Mouse (Mus musculus) liver, embryonic 11.5 days (tissue): ENCODE data around the gene Creb3. TPM values are rescaled to one million over a fixed set of nuclear protein-coding genes. Genes with fewer than 3 reads are reported as not detected.
"Not testable (repeated sequence)": the region's sequence is repeated elsewhere in the genome, so short reads cannot be mapped to it uniquely, and the experiment has no call there.

Source experiments
- ATAC-seq: fragments of 200-750 bp; cut with Nextera tagmentation; replicated peaks from 2 replicates; pipeline ENCODE4 v1.8.0; 2017; ENCODE audit warnings: moderate number of reproducible peaks, mild to moderate bottlenecking, moderate TSS enrichment, moderate library complexity; ENCODE audit not compliant: low FRiP score
- DNase-seq: peaks from one replicate; pipeline ENCODE4 v3.0.0-alpha.2; 2017; ENCODE audit warnings: low spot score
- H3K27ac ChIP-seq: fragments of 300-500 bp; sonication (generic); 2 replicates; pipeline ENCODE4 v1.5.1; 2014; ENCODE audit warnings: mild to moderate bottlenecking, low read depth, low read length, control low read depth
- H3K27me3 ChIP-seq: fragments of 300-500 bp; sonication (generic); replicated peaks from 2 replicates; pipeline ENCODE4 v1.6.1; 2014; ENCODE audit warnings: low read length, mixed read lengths; ENCODE audit not compliant: control insufficient read depth, insufficient read depth
- H3K36me3 ChIP-seq: fragments of 300-500 bp; sonication (generic); 2 replicates; pipeline ENCODE4 v1.6.1; 2014; ENCODE audit warnings: mild to moderate bottlenecking, low read length, moderate library complexity, mixed read lengths; ENCODE audit not compliant: control insufficient read depth, insufficient read depth
- H3K4me1 ChIP-seq: fragments of 300-500 bp; sonication (generic); replicated peaks from 2 replicates; pipeline ENCODE4 v1.6.1; 2014; ENCODE audit warnings: low read length, mixed read lengths; ENCODE audit not compliant: control insufficient read depth, insufficient read depth
- H3K4me2 ChIP-seq: fragments of 300-500 bp; sonication (generic); 2 replicates; pipeline ENCODE4 v1.6.1; 2014; ENCODE audit warnings: mild to moderate bottlenecking, control low read depth, moderate library complexity
- H3K4me3 ChIP-seq: fragments of 300-500 bp; sonication (generic); 2 replicates; pipeline ENCODE4 v1.5.1; 2014; ENCODE audit warnings: low read depth, low read length, control low read depth
- H3K9ac ChIP-seq: fragments of 300-500 bp; sonication (generic); 2 replicates; pipeline ENCODE4 v1.6.1; 2014; ENCODE audit warnings: low read depth, low read length, control low read depth
- H3K9me3 ChIP-seq: fragments of 300-500 bp; sonication (generic); 2 replicates; pipeline ENCODE4 v1.6.1; 2016; ENCODE audit warnings: low read length, inconsistent platforms, mixed read lengths; ENCODE audit not compliant: control insufficient read depth
- WGBS: fragments of 180-500 bp; shearing (Covaris S2); extraction: QIAGEN DNeasy Blood & Tissue Kit; methylation state at CpG from one replicate; pipeline ENCODE4 v1.1.7; 2014; 5-methylcytosine and 5-hydroxymethylcytosine counted together
- polyA plus RNA-seq: library from polyadenylated mRNA; unstranded; fragments of >200 nt; fragmentation: Nextera tagmentation; extraction: Ambion mirVana; gene quantifications from 2 replicates; pipeline ENCODE4 v1.2.1, GENCODE M21; 2014

Creb3 gene
- polyA plus RNA-seq, 1 experiment from 2014 or later: 31.3 TPM

DNA sequence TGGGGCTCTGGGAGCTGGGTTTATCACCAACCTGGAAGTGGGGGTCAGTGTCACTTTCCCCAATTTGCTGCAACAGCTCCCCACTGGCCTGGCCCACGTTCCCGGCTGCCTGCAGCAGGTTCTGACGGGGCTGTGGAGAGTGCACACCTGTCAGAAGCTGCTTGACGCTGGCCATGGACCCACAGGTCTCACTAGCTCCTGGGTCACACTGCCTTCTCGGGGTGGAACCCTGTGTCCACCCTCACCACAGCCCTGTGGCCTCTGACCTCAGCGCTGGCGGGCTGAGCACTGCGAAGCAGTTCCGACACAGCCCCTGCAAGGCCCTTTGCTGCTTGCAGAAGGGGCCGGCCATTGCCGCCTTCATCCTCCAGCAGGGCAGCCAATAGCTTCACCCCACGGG is 13.1 kb upstream of the Creb3 start:
- Histone ChIP-seq H3K27ac (no peak overlapping the region), H3K27me3 (no peaks in the 10 kb centered on the region), H3K4me3 (no peak overlapping the region), H3K36me3 (peaks cover 92% of the 10 kb centered on the region), H3K9ac (no peak overlapping the region), H3K9me3 (peaks cover 3% of the 10 kb centered on the region; the same call in 1 of the 2 replicates), H3K4me2 (no peak overlapping the region), H3K4me1 (no peaks in the 10 kb centered on the region)
- ATAC-seq: no peak
- 94% methylated on average over 12 of the region's 12 CpGs for WGBS
- DNase-seq: no peak

GRCm38 (mm10) chr4:43551854-43552253 is 10.3 kb upstream of the Creb3 start:
- not testable (repeated sequence) for H3K9ac ChIP-seq, H3K27me3 ChIP-seq, ATAC-seq, DNase-seq, H3K4me2 ChIP-seq, H3K27ac ChIP-seq, H3K9me3 ChIP-seq, H3K4me3 ChIP-seq, H3K4me1 ChIP-seq
- 88% methylated on average over 6 of the region's 6 CpGs for WGBS
- peaks cover 93% of the 10 kb centered on the region for H3K36me3 ChIP-seq

GRCm38 (mm10) chr4:43552437-43552836 is 9.7 kb upstream of the Creb3 start:
- no peak overlapping the region for H3K27ac ChIP-seq
- no peak overlapping the region for H3K9ac ChIP-seq
- no peak for DNase-seq
- H3K4me1 ChIP-seq: peaks cover 6% of the 10 kb centered on the region; the same call in 1 of the 2 replicates
- H3K4me3 ChIP-seq: no peak overlapping the region
- WGBS: 95% methylated on average over 5 of the region's 5 CpGs
- H3K4me2 ChIP-seq: no peak overlapping the region
- peaks cover 89% of the 10 kb centered on the region for H3K36me3 ChIP-seq
- no peaks in the 10 kb centered on the region for H3K27me3 ChIP-seq
- no peak for ATAC-seq
- peaks cover 3% of the 10 kb centered on the region; the same call in 1 of the 2 replicates for H3K9me3 ChIP-seq

DNA sequence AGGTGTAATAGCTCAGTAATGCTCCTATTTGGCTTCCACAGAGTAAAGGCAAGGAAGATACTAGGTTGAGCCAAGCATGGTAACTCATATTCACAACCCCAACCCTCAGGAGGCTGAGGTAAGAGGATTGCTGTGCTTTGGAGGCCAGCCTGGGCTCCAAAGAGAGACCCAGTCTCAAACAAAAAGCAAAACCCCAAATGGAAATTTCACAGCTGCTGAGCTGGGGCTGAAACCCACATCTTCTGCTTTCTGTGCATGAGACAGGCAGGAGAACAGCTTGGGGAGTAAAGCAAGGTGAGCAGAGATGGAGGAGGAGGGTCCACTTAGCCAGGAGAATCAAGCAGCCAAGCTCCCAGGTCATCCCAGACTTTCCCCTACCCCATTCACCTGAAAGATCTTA is 8.2 kb upstream of the Creb3 start:
- no peak for DNase-seq
- Histone ChIP-seq H3K9me3 (peaks cover 3% of the 10 kb centered on the region; the same call in 1 of the 2 replicates), H3K36me3 (peaks cover 77% of the 10 kb centered on the region), H3K27ac (no peak overlapping the region), H3K9ac (no peak overlapping the region), H3K4me2 (no peak overlapping the region), H3K27me3 (no peaks in the 10 kb centered on the region), H3K4me1 (peaks cover 20% of the 10 kb centered on the region), H3K4me3 (no peak overlapping the region)
- ATAC-seq: no peak

DNA sequence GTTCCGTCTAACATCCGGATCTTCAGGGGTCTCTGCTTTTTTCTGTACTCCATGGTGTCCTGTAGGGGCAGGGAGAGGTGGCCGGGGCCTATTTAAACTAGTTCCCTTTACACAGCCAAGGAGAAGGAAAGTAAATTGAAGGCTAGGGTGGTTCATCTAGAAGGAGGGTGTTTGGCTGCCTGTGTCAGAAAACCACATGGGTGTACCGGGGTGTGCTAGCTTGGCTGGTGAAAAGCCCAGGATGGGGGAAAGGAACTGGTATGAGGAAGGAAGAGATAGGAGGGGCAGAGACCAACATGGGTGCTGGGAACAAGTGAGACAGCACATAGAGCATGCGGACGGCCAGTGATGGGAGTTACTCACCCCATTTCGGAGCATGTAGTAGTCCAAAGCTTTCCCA is 6.2 kb upstream of the Creb3 start:
- H3K9me3 ChIP-seq: peaks cover 3% of the 10 kb centered on the region; the same call in 1 of the 2 replicates
- peaks cover 58% of the 10 kb centered on the region for H3K36me3 ChIP-seq
- no peak overlapping the region; the same call in 1 of the 2 replicates for H3K4me3 ChIP-seq
- ATAC-seq: no peak
- no peaks in the 10 kb centered on the region for H3K27me3 ChIP-seq
- no peak overlapping the region for H3K9ac ChIP-seq
- 87% methylated on average over 7 of the region's 7 CpGs for WGBS
- H3K27ac ChIP-seq: no peak overlapping the region
- no peak overlapping the region for H3K4me2 ChIP-seq
- DNase-seq: no peak
- H3K4me1 ChIP-seq: peaks cover 41% of the 10 kb centered on the region

- Histone ChIP-seq H3K36me3 (peaks cover 38% of the 10 kb centered on the region), H3K9me3 (no peaks in the 10 kb centered on the region), H3K27ac (peak overlapping the region; percentile 99), H3K4me3 (peak overlapping the region; percentile 82), H3K4me2 (peak overlapping the region; percentile 97), H3K27me3 (no peaks in the 10 kb centered on the region), H3K9ac (peak overlapping the region; percentile 72), H3K4me1 (peaks cover 44% of the 10 kb centered on the region)
- DNase-seq (peak; percentile 49), ATAC-seq (no peak; the same call in 1 of the 2 replicates)
- WGBS: 12% methylated on average over 5 of the region's 5 CpGs
Observed at GRCm38 (mm10) chr4:43558028-43558630, 4.0 kb upstream of the Creb3 start.

- 0 out of 2 replicates have a peak, but pooled peaks have one; percentile 6 for ATAC-seq
- DNase-seq: peak; percentile 79
Observed at GRCm38 (mm10) chr4:43558631-43559356, 3.3 kb upstream of the Creb3 start.

GRCm38 (mm10) chr4:43559519-43560242 is 2.5 kb upstream of the Creb3 start:
- Histone ChIP-seq H3K4me1 (peaks cover 53% of the 10 kb centered on the region), H3K4me2 (peak overlapping the region; percentile 97), H3K9me3 (no peaks in the 10 kb centered on the region), H3K27ac (peak overlapping the region; percentile 99), H3K9ac (peak overlapping the region; percentile 91), H3K4me3 (peak overlapping the region; percentile 82), H3K27me3 (no peaks in the 10 kb centered on the region), H3K36me3 (peaks cover 23% of the 10 kb centered on the region)
- no peak for DNase-seq
- 42% methylated on average over 13 of the region's 13 CpGs for WGBS
- no peak for ATAC-seq

More at GRCm38 (mm10) chr4:43558631-43559356, 3.3 kb upstream of the Creb3 start:
- H3K9ac ChIP-seq: peak overlapping the region; percentile 72
- H3K36me3 ChIP-seq: peaks cover 31% of the 10 kb centered on the region
- H3K9me3 ChIP-seq: no peaks in the 10 kb centered on the region
- H3K4me2 ChIP-seq: peak overlapping the region; percentile 97
- no peaks in the 10 kb centered on the region for H3K27me3 ChIP-seq
- H3K27ac ChIP-seq: peak overlapping the region; percentile 99
- H3K4me3 ChIP-seq: peak overlapping the region; percentile 82
- 10% methylated on average over 13 of the region's 13 CpGs for WGBS
- peaks cover 50% of the 10 kb centered on the region for H3K4me1 ChIP-seq
